ENCODE assay signal across 21 mouse cellular contexts in the genomic region with DNA sequence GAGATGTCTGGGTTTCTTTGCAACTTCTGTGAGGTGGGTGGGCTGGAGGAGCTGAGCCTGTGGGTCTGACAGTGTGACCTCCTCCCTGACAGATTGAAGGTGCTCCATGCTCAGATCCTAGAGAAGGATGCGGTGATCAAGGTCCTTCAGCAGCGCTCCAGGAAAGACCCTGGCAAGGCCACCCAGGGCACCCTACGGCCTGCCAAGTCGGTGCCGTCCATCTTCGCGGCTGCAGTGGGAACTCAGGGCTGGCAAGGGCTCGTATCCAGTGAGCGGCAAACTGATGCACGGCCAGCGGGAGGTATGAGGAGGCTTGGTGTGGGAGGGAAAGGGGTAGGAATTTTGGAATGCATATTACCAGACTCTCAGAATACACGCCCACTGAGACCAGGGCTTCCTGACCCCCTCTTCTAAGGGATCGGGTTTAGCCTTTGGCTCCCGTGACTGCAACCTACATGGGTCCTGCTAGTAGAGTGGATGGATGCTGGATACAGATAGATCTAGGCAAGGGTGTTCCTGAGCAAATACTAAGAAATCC. TPM values are rescaled to one million over a fixed set of nuclear protein-coding genes. Genes with fewer than 3 reads are reported as not detected.
A peak's percentile ranks its signal among the peaks of the same experiment; 100 is the strongest.
DNase-seq lines count a peak whose midpoint lies in the region; ATAC-seq and TF ChIP-seq lines count a peak whose summit lies in the region.
"Had no signal": no experiment of that assay in that cellular context is flagged by ENCODE, and none has a peak within 500 bp of the region (broad histone marks: within the 10 kb centered on the region; RNA-seq: fewer than 3 reads in every experiment).

No protein-coding gene starts in this region.

- no peak for TF ChIP-seq CTCF in embryonic fibroblast, embryonic 13.5 days (IDR thresholded peaks at IDR 0.05; ENCODE audit: borderline replicate concordance, insufficient read depth, low read length)

- H3K27ac ChIP-seq in heart, embryonic 12.5 days (ENCODE audit: poor library complexity, severe bottlenecking), result peak overlapping the region; percentile 8; the same call in 1 of the 2 replicates
- H3K27ac ChIP-seq in heart, embryonic 10.5 days, result no peak overlapping the region
- 0 out of 2 replicates have a peak overlapping the region, but pooled peaks have one; percentile 17 for H3K27ac ChIP-seq in limb, embryonic 12.5 days
- no peak overlapping the region for H3K27ac ChIP-seq in limb, embryonic 10.5 days
- peak overlapping the region; percentile 88 for H3K27ac ChIP-seq in embryonic fibroblast, embryonic 13.5 days (ENCODE audit: insufficient read depth, low read length)
- H3K27ac ChIP-seq: hindbrain, embryonic 12.5 days; liver, embryonic 15.5 days had no signal

- H3K36me3 ChIP-seq in heart, embryonic 12.5 days, result peaks cover 87% of the 10 kb centered on the region
- H3K36me3 ChIP-seq in heart, embryonic 10.5 days, result peaks cover 84% of the 10 kb centered on the region
- peaks cover 90% of the 10 kb centered on the region for H3K36me3 ChIP-seq in limb, embryonic 12.5 days
- H3K36me3 ChIP-seq in limb, embryonic 10.5 days, result peaks cover 97% of the 10 kb centered on the region

- H3K27me3 ChIP-seq in heart, embryonic 12.5 days (replicated peaks), result no peaks in the 10 kb centered on the region
- no peaks in the 10 kb centered on the region for H3K27me3 ChIP-seq in heart, embryonic 10.5 days (ENCODE audit: insufficient read depth, poor library complexity, severe bottlenecking)
- no peaks in the 10 kb centered on the region for H3K27me3 ChIP-seq in limb, embryonic 12.5 days
- H3K27me3 ChIP-seq in limb, embryonic 10.5 days (ENCODE audit: low read depth, poor library complexity, severe bottlenecking), result no peaks in the 10 kb centered on the region
- H3K27me3 ChIP-seq: hindbrain, embryonic 12.5 days; liver, embryonic 15.5 days had no signal

- H3K4me3 ChIP-seq in heart, embryonic 12.5 days, result no peak overlapping the region
- no peak overlapping the region for H3K4me3 ChIP-seq in heart, embryonic 10.5 days
- H3K4me3 ChIP-seq in limb, embryonic 12.5 days (replicated peaks), result no peak overlapping the region
- H3K4me3 ChIP-seq in limb, embryonic 10.5 days, result no peak overlapping the region
- H3K4me3 ChIP-seq in embryonic fibroblast, embryonic 13.5 days (ENCODE audit: insufficient read depth, low read length), result no peak overlapping the region
- H3K4me3 ChIP-seq: hindbrain, embryonic 12.5 days; liver, embryonic 15.5 days had no signal

- DNase-seq in heart, embryonic 10.5 days (ENCODE audit: low spot score), result no peak
- DNase-seq in limb, embryonic 10.5 days (ENCODE audit: low spot score), result no peak
- peak; percentile 19 for DNase-seq in NIH3T3 (ENCODE audit: low read depth)
- DNase-seq in embryo, embryonic 10.5 days (ENCODE audit: low spot score), result no peak
- no peak for DNase-seq in frontal cortex, postnatal 14 days (ENCODE audit: low spot score in 2 of 2)
- DNase-seq: cerebellum, adult 11 months; cerebellum, postnatal 14 days; left cerebral cortex, postnatal 4 days; spleen, adult 18-20 months; thymus, adult 18-20 months had no signal

- WGBS in heart, embryonic 12.5 days, result 83% methylated on average over 14 of the region's 14 CpGs
- 92% methylated on average over 14 of the region's 14 CpGs for WGBS in heart, embryonic 10.5 days
- 94% methylated on average over 14 of the region's 14 CpGs for WGBS in limb, embryonic 12.5 days
- whole genome bisulfite sequencing in limb, embryonic 10.5 days, result 93% methylated on average over 14 of the region's 14 CpGs

- H3K4me2 ChIP-seq in heart, embryonic 12.5 days, result no peak overlapping the region
- no peak overlapping the region for H3K4me2 ChIP-seq in limb, embryonic 12.5 days
- H3K4me2 ChIP-seq: hindbrain, embryonic 12.5 days; liver, embryonic 15.5 days had no signal

- TF ChIP-seq POLR2A in embryonic fibroblast, embryonic 13.5 days (IDR thresholded peaks at IDR 0.05; ENCODE audit: low read depth, low read length), result no peak

- no peak for ATAC-seq in heart, embryonic 12.5 days (ENCODE audit: insufficient number of reproducible peaks, low FRiP score)
- no peak for ATAC-seq in limb, embryonic 12.5 days (ENCODE audit: insufficient number of reproducible peaks, insufficient read depth, low FRiP score, low TSS enrichment, low read depth)
- ATAC-seq: activated CD4-positive, CD25-positive, alpha-beta regulatory T cell, adult 4 months; CD4-positive, CD25-positive, alpha-beta regulatory T cell, adult 4 months; inflammation-experienced regulatory T-cells, adult 6 months; lung, postnatal 0 days; midbrain, embryonic 16.5 days had no signal

- H3K9ac ChIP-seq in heart, embryonic 12.5 days, result no peak overlapping the region
- H3K9ac ChIP-seq in limb, embryonic 12.5 days (replicated peaks), result no peak overlapping the region
- H3K9ac ChIP-seq: hindbrain, embryonic 12.5 days; liver, embryonic 15.5 days had no signal

- no peaks in the 10 kb centered on the region for H3K9me3 ChIP-seq in heart, embryonic 12.5 days (replicated peaks)
- H3K9me3 ChIP-seq in heart, embryonic 10.5 days, result no peaks in the 10 kb centered on the region
- no peaks in the 10 kb centered on the region for H3K9me3 ChIP-seq in limb, embryonic 12.5 days
- H3K9me3 ChIP-seq in limb, embryonic 10.5 days (replicated peaks), result no peaks in the 10 kb centered on the region
- H3K9me3 ChIP-seq: hindbrain, embryonic 12.5 days; liver, embryonic 15.5 days; megakaryocyte, embryonic 14.5 days had no signal

- H3K4me1 ChIP-seq in heart, embryonic 12.5 days (replicated peaks), result peaks cover 62% of the 10 kb centered on the region
- H3K4me1 ChIP-seq in heart, embryonic 10.5 days, result peaks cover 66% of the 10 kb centered on the region
- peaks cover 32% of the 10 kb centered on the region for H3K4me1 ChIP-seq in limb, embryonic 12.5 days (replicated peaks)
- peaks cover 39% of the 10 kb centered on the region for H3K4me1 ChIP-seq in limb, embryonic 10.5 days
- H3K4me1 ChIP-seq in embryonic fibroblast, embryonic 13.5 days (ENCODE audit: control insufficient read depth, insufficient read depth, low read length), result peaks cover 34% of the 10 kb centered on the region

RNA-seq across cellular contexts. Expression of a gene that starts 13.5 kb away (rescaled TPM):
- polyA plus RNA-seq in heart, embryonic 12.5 days (2016; fragmentation: Nextera tagmentation; extraction: Ambion mirVana), result 59.2 and 61.6 TPM in 2 replicates
- polyA plus RNA-seq in heart, embryonic 10.5 days (2016; fragmentation: Nextera tagmentation; extraction: Ambion mirVana), result 52.5 and 54.8 TPM in 2 replicates
- polyA plus RNA-seq in limb, embryonic 12.5 days (2016; fragmentation: Nextera tagmentation; extraction: Ambion mirVana), result 73.1 and 73.9 TPM in 2 replicates
- polyA plus RNA-seq in limb, embryonic 10.5 days (2016; fragmentation: Nextera tagmentation; extraction: Ambion mirVana), result 41.6 and 49.1 TPM in 2 replicates
- 135 and 188 TPM in 2 replicates for polyA plus RNA-seq in embryonic fibroblast, embryonic 13.5 days (2011; ENCODE audit: insufficient read length, low read depth, missing spikeins)
- polyA plus RNA-seq: activated CD4-positive, CD25-positive, alpha-beta regulatory T cell, adult 4 months; CD4-positive, CD25-positive, alpha-beta regulatory T cell, adult 4 months had no signal

Comparison
In these comparisons a context has a peak if more than half of its experiments do, and no peak if none do; other contexts are left out.
1. H3K27ac ChIP-seq: peak in heart, embryonic 12.5 days (single experiment), limb, embryonic 12.5 days (single experiment) and embryonic fibroblast, embryonic 13.5 days (single experiment); none in heart, embryonic 10.5 days (single experiment) and limb, embryonic 10.5 days (single experiment).